Mouse (Mus musculus) embryonic facial prominence, embryonic 12.5 days (tissue): ENCODE measurements at regions not wholly inside any gene's neighbourhood (a gene's known extent, or its start where the extent isn't known, plus 50 kb on each side); places are given as distances from the start of the nearest gene placed in this dataset.

Experiments
- ATAC-seq: fragments of 200-750 bp; cut with Nextera tagmentation; 2 replicates; pipeline ENCODE4 v1.8.0; 2017; ENCODE audit not compliant: insufficient number of reproducible peaks, insufficient read depth, low FRiP score, low TSS enrichment
- H3K27ac ChIP-seq: fragments of 300-500 bp; sonication (generic); 2 replicates; pipeline ENCODE4 v1.5.1; 2016; ENCODE audit warnings: mild to moderate bottlenecking
- H3K27me3 ChIP-seq: fragments of 300-500 bp; sonication (generic); 2 replicates; pipeline ENCODE4 v1.6.1; 2016; ENCODE audit warnings: mild to moderate bottlenecking, moderate library complexity
- H3K36me3 ChIP-seq: fragments of 300-500 bp; sonication (generic); 2 replicates; pipeline ENCODE4 v1.6.1; 2016; ENCODE audit warnings: mild to moderate bottlenecking
- H3K4me1 ChIP-seq: fragments of 300-500 bp; sonication (generic); 2 replicates; pipeline ENCODE4 v1.6.1; 2016
- H3K4me2 ChIP-seq: fragments of 300-500 bp; sonication (generic); replicated peaks from 2 replicates; pipeline ENCODE4 v1.6.1; 2016; ENCODE audit warnings: mild to moderate bottlenecking, moderate library complexity
- H3K4me3 ChIP-seq: fragments of 300-500 bp; sonication (generic); 2 replicates; pipeline ENCODE4 v1.5.1; 2016; ENCODE audit warnings: mild to moderate bottlenecking
- H3K9ac ChIP-seq: fragments of 300-500 bp; sonication (generic); 2 replicates; pipeline ENCODE4 v1.6.1; 2016; ENCODE audit warnings: mild to moderate bottlenecking, moderate library complexity
- H3K9me3 ChIP-seq: fragments of 300-500 bp; sonication (generic); 2 replicates; pipeline ENCODE4 v1.6.1; 2016; ENCODE audit warnings: mild to moderate bottlenecking, moderate library complexity
- WGBS: fragments of 180-500 bp; shearing (Covaris S2); methylation state at CpG from one replicate; pipeline ENCODE4 v1.1.7; 2016; 5-methylcytosine and 5-hydroxymethylcytosine counted together

DNA sequence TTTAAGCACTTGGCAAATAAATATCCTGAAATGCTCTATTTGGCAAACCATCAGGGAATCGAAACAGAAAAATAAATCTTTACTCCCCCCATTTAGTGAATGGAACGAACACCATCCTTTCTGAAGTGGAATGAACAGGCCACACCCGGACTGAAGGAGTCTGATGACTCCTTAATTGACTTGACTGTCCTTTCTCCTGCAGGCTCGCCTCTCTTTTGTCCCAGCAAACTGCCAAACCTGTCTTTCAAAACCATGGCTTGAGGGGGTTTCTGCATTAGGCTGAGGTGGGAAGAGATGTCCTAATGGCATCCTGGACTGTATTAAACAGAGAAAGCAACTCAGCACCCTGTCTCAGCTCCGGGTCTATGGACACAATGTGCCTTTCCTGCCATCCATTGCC is 234.1 kb downstream of the Ankrd50 start:
- Histone ChIP-seq H3K9me3 (no peaks in the 10 kb centered on the region), H3K27ac (no peak overlapping the region), H3K4me3 (no peak overlapping the region), H3K36me3 (no peaks in the 10 kb centered on the region), H3K4me2 (no peak overlapping the region), H3K27me3 (no peaks in the 10 kb centered on the region), H3K4me1 (no peaks in the 10 kb centered on the region), H3K9ac (no peak overlapping the region)
- ATAC-seq = no peak
- 73% methylated on average over 5 of the region's 5 CpGs for WGBS

DNA sequence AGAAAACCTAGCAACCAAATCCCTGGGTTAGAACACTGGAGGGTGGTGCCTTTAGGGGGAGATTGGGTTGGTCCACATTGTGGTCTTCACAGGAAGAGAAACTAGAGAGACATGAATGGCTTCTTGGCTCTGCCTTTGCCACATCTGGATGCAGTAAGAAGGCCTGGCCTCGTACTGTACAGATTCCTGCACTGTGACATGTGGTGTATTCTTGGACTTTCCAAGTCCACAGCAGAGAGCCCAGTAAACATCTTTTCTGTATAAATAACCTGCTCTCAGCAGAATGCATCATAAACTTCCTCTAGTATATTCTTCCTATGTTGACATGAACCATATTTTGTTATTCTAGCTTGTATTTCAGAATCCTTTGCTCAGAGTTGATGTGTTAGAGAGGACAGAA is 235.7 kb downstream of the Ankrd50 start:
- Histone ChIP-seq H3K4me3 (no peak overlapping the region), H3K4me2 (no peak overlapping the region), H3K4me1 (no peaks in the 10 kb centered on the region), H3K9ac (no peak overlapping the region), H3K27ac (no peak overlapping the region), H3K27me3 (no peaks in the 10 kb centered on the region), H3K9me3 (no peaks in the 10 kb centered on the region), H3K36me3 (no peaks in the 10 kb centered on the region)
- 63% methylated on average over 1 of the region's 1 CpGs for WGBS
- no peak for ATAC-seq

DNA sequence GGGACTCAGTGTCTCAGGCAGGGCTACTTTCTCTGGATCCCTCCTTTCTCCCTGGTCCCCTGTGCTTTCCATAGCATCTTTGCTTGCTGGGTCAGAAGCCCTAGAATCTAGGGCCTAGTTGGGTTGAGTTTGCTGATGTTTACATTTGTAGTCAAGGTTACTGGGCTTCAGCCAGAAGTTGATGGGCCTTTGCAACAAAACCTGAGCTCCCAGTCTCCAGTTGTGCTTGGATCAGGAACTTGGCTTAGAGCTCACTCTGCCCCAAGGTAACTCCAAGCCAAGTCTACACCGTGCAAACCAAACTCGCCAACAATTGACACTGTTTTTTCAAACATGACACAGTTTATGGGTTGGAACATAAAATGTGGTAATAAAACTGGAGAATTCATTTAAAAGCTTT is 238.2 kb downstream of the Ankrd50 start:
- no peak overlapping the region for H3K9ac ChIP-seq
- H3K4me2 ChIP-seq = no peak overlapping the region
- no peaks in the 10 kb centered on the region for H3K4me1 ChIP-seq
- H3K36me3 ChIP-seq = no peaks in the 10 kb centered on the region
- ATAC-seq = no peak
- WGBS = 89% methylated on average over 2 of the region's 2 CpGs
- no peaks in the 10 kb centered on the region for H3K27me3 ChIP-seq
- H3K27ac ChIP-seq = no peak overlapping the region
- H3K9me3 ChIP-seq = no peaks in the 10 kb centered on the region
- H3K4me3 ChIP-seq = no peak overlapping the region

DNA sequence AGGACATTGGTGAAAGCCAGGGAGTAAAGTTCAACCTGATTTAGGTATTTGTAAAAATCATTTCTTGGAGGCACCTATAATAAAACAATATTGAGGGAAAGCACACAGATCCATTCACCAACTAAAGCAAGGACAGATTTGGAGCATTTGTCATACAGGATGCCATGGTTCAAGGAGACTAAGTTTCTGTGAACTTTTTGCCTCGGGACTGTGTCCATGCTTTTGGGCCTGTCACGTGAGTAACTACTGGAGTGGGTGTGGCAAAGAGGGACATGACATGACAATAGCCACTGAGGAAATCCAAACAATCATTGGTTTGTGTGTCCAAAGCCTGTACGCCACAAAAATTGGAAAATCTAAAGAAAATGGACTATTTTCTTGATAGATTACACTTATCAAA is 241.4 kb downstream of the Ankrd50 start:
- no peak for ATAC-seq
- H3K9me3 ChIP-seq = no peaks in the 10 kb centered on the region
- 89% methylated on average over 3 of the region's 3 CpGs for WGBS
- no peak overlapping the region for H3K4me2 ChIP-seq
- no peak overlapping the region for H3K9ac ChIP-seq
- no peak overlapping the region for H3K4me3 ChIP-seq
- no peak overlapping the region for H3K27ac ChIP-seq
- H3K4me1 ChIP-seq = no peaks in the 10 kb centered on the region
- H3K27me3 ChIP-seq = no peaks in the 10 kb centered on the region
- no peaks in the 10 kb centered on the region for H3K36me3 ChIP-seq

DNA sequence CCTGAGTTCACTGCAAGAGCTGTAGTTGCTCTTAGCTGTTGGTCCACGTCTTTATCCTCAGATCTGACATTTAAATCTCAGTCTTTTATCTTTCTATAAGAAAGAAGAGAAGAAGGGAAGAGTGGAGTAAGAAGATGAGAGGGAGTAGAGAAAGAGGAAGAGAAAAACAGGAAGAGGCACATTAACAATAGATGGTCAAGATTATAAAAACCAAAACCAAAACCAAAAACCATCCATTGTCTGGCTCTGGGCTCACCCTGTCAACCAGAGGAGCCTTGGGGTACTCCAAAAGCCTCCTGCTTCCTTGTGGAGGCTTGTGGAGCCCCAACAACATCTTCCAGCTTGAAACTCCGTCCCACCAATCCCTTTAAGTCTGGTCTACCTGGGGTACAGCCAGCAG is 247.0 kb downstream of the Ankrd50 start:
- ATAC-seq = no peak
- no peak overlapping the region for H3K9ac ChIP-seq
- H3K4me1 ChIP-seq = peaks cover 8% of the 10 kb centered on the region
- H3K4me3 ChIP-seq = no peak overlapping the region
- no peaks in the 10 kb centered on the region for H3K27me3 ChIP-seq
- H3K27ac ChIP-seq = no peak overlapping the region
- H3K36me3 ChIP-seq = no peaks in the 10 kb centered on the region
- H3K9me3 ChIP-seq = no peaks in the 10 kb centered on the region
- no peak overlapping the region for H3K4me2 ChIP-seq
- WGBS = 72% methylated on average over 2 of the region's 2 CpGs

DNA sequence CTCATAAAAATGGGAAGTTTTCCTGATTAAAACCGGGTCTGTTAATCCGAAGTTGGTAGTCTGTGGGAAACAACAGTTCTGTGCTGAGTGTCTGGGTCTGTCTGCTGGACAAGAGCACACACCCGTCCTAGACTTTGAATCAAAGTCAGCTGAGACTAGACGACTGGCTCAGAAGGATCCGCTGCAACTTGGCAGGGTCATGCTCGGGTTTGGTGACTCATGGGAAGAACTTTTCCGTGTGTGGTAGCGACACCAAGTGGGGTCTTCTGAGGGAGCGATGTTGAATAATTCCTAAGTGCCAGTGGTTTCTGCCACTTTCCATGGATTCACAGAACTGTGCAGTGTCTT is 248.9 kb downstream of the Ankrd50 start:
- no peak overlapping the region for H3K4me3 ChIP-seq
- H3K36me3 ChIP-seq = no peaks in the 10 kb centered on the region
- H3K9ac ChIP-seq = no peak overlapping the region
- 83% methylated on average over 9 of the region's 9 CpGs for WGBS
- ATAC-seq = no peak
- peaks cover 23% of the 10 kb centered on the region for H3K4me1 ChIP-seq
- H3K27ac ChIP-seq = no peak overlapping the region
- no peaks in the 10 kb centered on the region for H3K9me3 ChIP-seq
- no peaks in the 10 kb centered on the region for H3K27me3 ChIP-seq
- no peak overlapping the region for H3K4me2 ChIP-seq

DNA sequence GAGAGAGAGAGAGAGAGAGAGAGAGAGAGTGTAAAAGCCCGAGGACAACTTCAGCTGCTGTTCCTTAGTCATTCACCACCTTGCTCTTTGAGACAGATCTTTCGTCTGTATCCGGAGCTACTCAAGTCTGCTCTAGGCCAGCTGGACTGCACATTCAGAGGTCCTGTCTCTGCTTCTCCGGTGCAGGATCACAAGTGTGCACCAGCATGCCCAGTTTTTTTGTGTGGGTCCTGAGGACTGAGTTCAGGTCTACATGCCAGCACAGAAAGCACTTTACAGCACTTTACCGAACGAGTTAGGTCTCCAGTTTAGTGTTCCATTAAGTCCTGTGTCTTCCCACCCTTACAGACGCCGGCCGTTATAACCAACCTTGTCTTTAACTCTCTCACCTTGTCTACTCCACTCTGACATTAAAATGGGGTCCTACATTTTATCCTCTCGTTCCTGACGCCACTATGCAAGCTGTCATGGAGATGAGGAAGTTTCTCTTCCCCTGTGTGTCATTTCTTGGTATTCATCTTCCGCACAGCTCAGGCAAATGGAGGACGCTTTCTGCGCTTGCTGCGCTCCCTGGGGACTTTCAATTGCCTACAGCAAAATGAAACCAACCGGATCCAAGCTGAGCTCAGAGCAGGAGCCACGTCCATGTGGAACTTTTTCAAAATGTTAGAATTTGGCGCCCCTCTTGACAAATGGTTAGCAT is 249.5 kb downstream of the Ankrd50 start:
- no peak for ATAC-seq
- no peaks in the 10 kb centered on the region for H3K9me3 ChIP-seq
- H3K4me1 ChIP-seq = peaks cover 23% of the 10 kb centered on the region
- no peak overlapping the region for H3K4me3 ChIP-seq
- 65% methylated on average over 18 of the region's 18 CpGs for WGBS
- no peaks in the 10 kb centered on the region for H3K27me3 ChIP-seq
- H3K27ac ChIP-seq = no peak overlapping the region
- H3K4me2 ChIP-seq = no peak overlapping the region
- no peak overlapping the region for H3K9ac ChIP-seq
- no peaks in the 10 kb centered on the region for H3K36me3 ChIP-seq

DNA sequence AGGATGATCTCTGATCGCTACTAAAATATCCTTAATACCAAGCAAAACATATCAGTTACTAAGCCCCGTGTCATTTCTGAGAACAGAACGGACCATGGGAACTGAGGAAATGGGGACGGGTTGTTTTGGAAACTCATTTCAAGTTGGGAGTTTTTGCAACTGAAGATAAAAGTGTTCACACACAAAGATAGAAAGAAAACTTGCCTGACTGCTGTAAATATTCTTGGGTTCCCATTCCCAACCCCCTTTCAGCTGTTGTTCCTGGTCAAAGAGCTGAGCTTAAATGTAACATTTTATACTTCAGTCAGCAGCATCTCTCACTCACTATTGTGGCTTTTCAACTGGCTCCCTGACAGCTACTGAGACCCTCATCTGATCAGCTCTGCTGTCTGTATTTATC is 250.1 kb downstream of the Ankrd50 start:
- no peak for ATAC-seq
- Histone ChIP-seq H3K4me3 (no peak overlapping the region), H3K4me1 (peaks cover 23% of the 10 kb centered on the region), H3K9me3 (no peaks in the 10 kb centered on the region), H3K9ac (no peak overlapping the region), H3K27me3 (no peaks in the 10 kb centered on the region), H3K27ac (no peak overlapping the region), H3K36me3 (no peaks in the 10 kb centered on the region), H3K4me2 (no peak overlapping the region)
- WGBS = 53% methylated on average over 4 of the region's 4 CpGs

DNA sequence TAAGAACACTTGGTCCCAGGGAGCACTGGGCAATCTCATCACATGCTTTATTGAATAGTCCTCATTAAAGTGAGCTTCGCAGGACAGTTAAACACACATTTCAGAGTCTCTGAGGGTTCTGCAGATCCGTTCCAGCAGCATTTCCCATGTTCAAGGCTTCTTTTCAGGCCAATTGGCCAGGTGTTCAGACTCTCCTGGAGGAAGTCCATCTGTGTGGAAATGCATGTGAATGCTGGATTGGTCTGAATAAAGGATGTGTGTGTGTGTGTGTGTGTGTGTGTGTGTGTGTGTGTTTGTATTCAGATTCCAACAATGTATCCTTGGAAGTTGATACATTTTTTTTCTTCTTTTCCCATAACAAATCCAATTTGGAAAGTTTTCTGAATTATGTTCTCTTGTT is 250.6 kb downstream of the Ankrd50 start:
- WGBS = 55% methylated on average over 2 of the region's 2 CpGs
- no peaks in the 10 kb centered on the region for H3K9me3 ChIP-seq
- no peaks in the 10 kb centered on the region for H3K27me3 ChIP-seq

DNA sequence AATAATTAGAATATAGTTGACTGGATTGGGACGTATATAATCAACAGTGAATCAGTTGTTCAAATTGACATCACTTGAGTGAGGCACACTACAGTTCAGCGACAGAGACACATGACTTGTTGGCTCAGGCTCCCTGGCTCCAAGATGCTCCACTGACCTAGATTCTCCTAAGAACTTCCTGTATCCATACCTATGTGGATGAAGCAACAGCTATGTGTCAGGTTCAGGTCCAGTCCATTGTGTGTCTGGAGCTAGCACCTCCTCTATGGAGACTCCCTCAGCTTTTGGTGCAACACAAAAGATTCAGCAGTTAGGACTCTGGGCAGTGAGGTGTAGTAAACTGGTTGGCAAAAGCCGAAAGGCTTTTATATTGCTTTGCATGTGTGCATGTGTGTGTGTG is 251.6 kb downstream of the Ankrd50 start:
- Histone ChIP-seq H3K4me3 (no peak overlapping the region), H3K9ac (no peak overlapping the region), H3K4me1 (peaks cover 23% of the 10 kb centered on the region), H3K9me3 (no peaks in the 10 kb centered on the region), H3K27me3 (no peaks in the 10 kb centered on the region), H3K27ac (0 out of 2 replicates have a peak overlapping the region, but pooled peaks have one; percentile 59), H3K4me2 (no peak overlapping the region), H3K36me3 (no peaks in the 10 kb centered on the region)
- 83% methylated on average over 3 of the region's 3 CpGs for WGBS
- no peak for ATAC-seq

More for the DNA sequence above, 250.6 kb downstream of the Ankrd50 start:
- Histone ChIP-seq H3K4me2 (no peak overlapping the region), H3K27ac (peak overlapping the region; percentile 5; the same call in 1 of the 2 replicates), H3K9ac (no peak overlapping the region), H3K36me3 (no peaks in the 10 kb centered on the region), H3K4me1 (peaks cover 23% of the 10 kb centered on the region), H3K4me3 (no peak overlapping the region)
- ATAC-seq = no peak

DNA sequence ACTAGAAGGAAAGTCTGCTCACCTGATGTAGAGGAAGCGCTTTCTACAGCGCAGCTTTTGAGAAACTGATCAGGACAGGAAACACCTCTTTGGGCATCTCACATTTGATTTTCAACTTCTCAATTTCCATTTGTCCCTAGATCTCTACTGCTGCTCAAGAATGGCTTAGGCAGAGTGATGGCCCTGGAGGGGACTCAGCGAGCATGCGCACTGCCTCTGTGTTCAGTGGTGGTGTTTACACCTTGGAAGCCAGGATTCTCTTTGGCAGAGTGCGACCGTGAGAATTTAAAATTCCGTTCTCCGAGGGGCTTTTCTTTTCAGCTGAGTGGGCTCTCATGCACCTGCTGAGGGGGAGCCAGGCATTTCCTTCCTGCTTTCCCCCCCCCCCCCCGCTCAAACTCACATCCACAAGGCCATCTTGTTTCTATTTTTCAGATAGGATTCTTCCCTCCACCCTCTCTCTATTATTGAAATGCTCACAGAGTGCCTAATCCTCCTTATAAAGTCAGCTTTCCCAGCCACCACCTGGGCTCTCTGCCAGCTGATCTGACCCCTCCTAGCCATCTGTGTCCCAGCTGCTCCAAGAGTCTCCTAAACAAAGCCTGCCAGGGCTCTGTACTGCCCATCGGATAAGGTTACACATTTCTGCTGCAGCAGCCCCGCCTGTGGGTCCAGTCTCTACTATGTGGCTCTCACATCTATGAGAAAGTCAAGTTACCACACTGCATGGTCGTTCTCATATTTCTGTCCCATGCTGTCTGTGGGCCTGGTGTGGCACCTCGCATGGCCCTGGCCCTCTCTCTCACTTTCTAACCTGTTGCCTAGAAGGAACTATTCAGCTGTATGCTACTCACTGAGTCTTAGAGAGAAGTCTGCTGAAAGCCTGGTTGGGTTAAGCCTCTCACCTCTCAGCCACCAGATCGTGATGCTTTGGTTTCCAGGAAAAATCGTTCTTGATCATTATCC is 252.2 kb downstream of the Ankrd50 start:
- H3K9ac ChIP-seq = no peak overlapping the region
- peaks cover 23% of the 10 kb centered on the region for H3K4me1 ChIP-seq
- 0 out of 2 replicates have a peak overlapping the region, but pooled peaks have one; percentile 59 for H3K27ac ChIP-seq
- H3K27me3 ChIP-seq = no peaks in the 10 kb centered on the region
- ATAC-seq = peak; percentile 92
- no peaks in the 10 kb centered on the region for H3K9me3 ChIP-seq
- 35% methylated on average over 15 of the region's 15 CpGs for WGBS
- no peaks in the 10 kb centered on the region for H3K36me3 ChIP-seq
- H3K4me2 ChIP-seq = no peak overlapping the region
- H3K4me3 ChIP-seq = no peak overlapping the region

DNA sequence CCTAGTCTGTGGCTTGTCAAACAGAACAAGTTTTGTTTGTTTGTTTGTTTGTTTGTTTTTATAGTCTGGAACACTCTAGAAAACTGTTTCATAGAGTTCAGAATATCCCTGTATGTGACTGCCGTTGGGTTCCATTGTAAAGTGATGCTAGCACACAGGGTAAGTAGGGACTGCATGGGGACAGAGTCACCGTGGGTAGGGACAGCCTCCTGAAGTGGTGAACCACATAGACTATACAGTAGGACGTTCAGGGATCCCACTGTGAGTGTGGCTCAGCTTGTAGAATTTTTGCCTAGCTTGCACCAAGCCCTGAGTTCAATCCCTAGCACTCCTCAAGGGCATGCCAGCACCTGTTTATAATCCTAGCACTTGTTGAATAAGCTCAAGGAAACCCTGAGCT is 253.1 kb downstream of the Ankrd50 start:
- WGBS = 73% methylated on average over 3 of the region's 3 CpGs
- no peak overlapping the region for H3K9ac ChIP-seq
- no peak for ATAC-seq
- H3K4me2 ChIP-seq = no peak overlapping the region
- H3K27me3 ChIP-seq = no peaks in the 10 kb centered on the region
- H3K4me1 ChIP-seq = peaks cover 23% of the 10 kb centered on the region
- no peak overlapping the region for H3K27ac ChIP-seq
- H3K36me3 ChIP-seq = no peaks in the 10 kb centered on the region
- no peaks in the 10 kb centered on the region for H3K9me3 ChIP-seq
- no peak overlapping the region for H3K4me3 ChIP-seq
